Comparison of ENCODE assay signal across 10 mouse cellular contexts in the genomic region with DNA sequence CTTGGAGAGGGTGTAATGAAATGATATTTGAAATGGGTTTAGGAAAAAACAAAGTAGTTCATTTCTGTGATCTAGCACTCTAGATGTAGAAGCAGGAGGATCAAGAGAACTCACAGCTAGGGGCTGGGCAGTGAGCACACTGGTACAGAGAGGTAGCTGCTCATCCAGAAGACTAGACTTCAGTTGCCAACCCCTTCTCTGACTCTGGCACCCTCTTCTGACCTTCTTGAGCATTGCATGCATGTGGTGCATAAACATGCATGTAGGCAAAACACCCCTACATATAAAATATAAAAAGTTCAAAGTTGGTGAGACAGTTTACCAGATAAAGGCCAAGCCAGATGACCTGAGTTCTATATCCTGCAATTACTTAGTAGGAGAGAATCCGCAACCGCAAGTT. TPM values are rescaled to one million over a fixed set of nuclear protein-coding genes. Genes with fewer than 3 reads are reported as not detected.
A peak's percentile ranks its signal among the peaks of the same experiment; 100 is the strongest.
DNase-seq lines count a peak whose midpoint lies in the region; ATAC-seq and TF ChIP-seq lines count a peak whose summit lies in the region.
"Had no signal": no experiment of that assay in that cellular context is flagged by ENCODE, and none has a peak within 500 bp of the region (broad histone marks: within the 10 kb centered on the region; RNA-seq: fewer than 3 reads in every experiment).

No protein-coding gene starts in this region.

- no peaks in the 10 kb centered on the region for H3K9me3 ChIP-seq in hindbrain, postnatal 0 days (ENCODE audit: low read length)
- no peaks in the 10 kb centered on the region for H3K9me3 ChIP-seq in hindbrain, embryonic 13.5 days
- no peaks in the 10 kb centered on the region for H3K9me3 ChIP-seq in heart, embryonic 10.5 days

- TF ChIP-seq CTCF in hindbrain, postnatal 0 days (IDR thresholded peaks at IDR 0.05; ENCODE audit: low read depth), result peak; percentile 53

- H3K9ac ChIP-seq in hindbrain, postnatal 0 days (replicated peaks; ENCODE audit: low read length), result no peak overlapping the region
- H3K9ac ChIP-seq in hindbrain, embryonic 13.5 days, result no peak overlapping the region
- H3K9ac ChIP-seq: hindbrain, embryonic 14.5 days had no signal

- peak; percentile 5 for DNase-seq in hindbrain, postnatal 0 days (ENCODE audit: low spot score)
- DNase-seq in B cell, adult 2 months, result peak; percentile 20 to 40
- DNase-seq in right cerebral cortex, postnatal 4 days, result no peak
- no peak for DNase-seq in heart, embryonic 10.5 days (ENCODE audit: low spot score)
- no peak for DNase-seq in kidney, adult 11 months

- ATAC-seq in hindbrain, postnatal 0 days, result no peak
- no peak for ATAC-seq in hindbrain, embryonic 13.5 days (ENCODE audit: low FRiP score)
- peak; percentile 52 for ATAC-seq in activated CD4-positive, CD25-positive, alpha-beta regulatory T cell, adult 4 months
- ATAC-seq in megakaryocyte progenitor cell, adult 5-6 weeks (replicated peaks; ENCODE audit: poor library complexity), result peak; percentile 97

- no peaks in the 10 kb centered on the region for H3K27me3 ChIP-seq in hindbrain, postnatal 0 days (ENCODE audit: insufficient read depth, low read length)
- no peaks in the 10 kb centered on the region for H3K27me3 ChIP-seq in hindbrain, embryonic 13.5 days
- H3K27me3 ChIP-seq in heart, embryonic 10.5 days (ENCODE audit: insufficient read depth, poor library complexity, severe bottlenecking), result no peaks in the 10 kb centered on the region

- H3K27ac ChIP-seq in hindbrain, postnatal 0 days, result no peak overlapping the region
- H3K27ac ChIP-seq in hindbrain, embryonic 13.5 days, result no peak overlapping the region
- H3K27ac ChIP-seq in heart, embryonic 10.5 days, result no peak overlapping the region
- H3K27ac ChIP-seq: hindbrain, embryonic 14.5 days had no signal

- H3K36me3 ChIP-seq in hindbrain, postnatal 0 days (ENCODE audit: insufficient read depth, low read length), result no peaks in the 10 kb centered on the region
- no peaks in the 10 kb centered on the region for H3K36me3 ChIP-seq in hindbrain, embryonic 13.5 days
- H3K36me3 ChIP-seq in heart, embryonic 10.5 days, result peaks cover 12% of the 10 kb centered on the region; the same call in 1 of the 2 replicates

- WGBS in hindbrain, postnatal 0 days, result 96% methylated on average over 2 of the region's 2 CpGs
- 99% methylated on average over 2 of the region's 2 CpGs for WGBS in hindbrain, embryonic 13.5 days
- 96% methylated on average over 2 of the region's 2 CpGs for WGBS in heart, embryonic 10.5 days

- no peaks in the 10 kb centered on the region for H3K4me1 ChIP-seq in hindbrain, postnatal 0 days (ENCODE audit: insufficient read depth, low read length)
- no peaks in the 10 kb centered on the region for H3K4me1 ChIP-seq in hindbrain, embryonic 13.5 days (replicated peaks)
- H3K4me1 ChIP-seq in heart, embryonic 10.5 days, result no peaks in the 10 kb centered on the region

- H3K4me2 ChIP-seq in hindbrain, postnatal 0 days (ENCODE audit: low read depth, low read length), result no peak overlapping the region
- H3K4me2 ChIP-seq in hindbrain, embryonic 13.5 days, result no peak overlapping the region
- H3K4me2 ChIP-seq: hindbrain, embryonic 14.5 days had no signal

- no peak overlapping the region for H3K4me3 ChIP-seq in hindbrain, postnatal 0 days (ENCODE audit: low read length)
- H3K4me3 ChIP-seq in hindbrain, embryonic 13.5 days, result no peak overlapping the region
- no peak overlapping the region for H3K4me3 ChIP-seq in heart, embryonic 10.5 days
- H3K4me3 ChIP-seq: myocyte had no signal

RNA-seq across cellular contexts. Expression of a gene that starts 33.7 kb away (rescaled TPM):
- total RNA-seq in hindbrain, postnatal 0 days (2014; rRNA removed), result 39.0 and 40.4 TPM in 2 replicates
- 10.3 and 10.4 TPM in 2 replicates for polyA plus RNA-seq in hindbrain, postnatal 0 days (2015; fragmentation: Nextera tagmentation; extraction: Ambion mirVana)
- 8.2 and 8.6 TPM in 2 replicates for polyA plus RNA-seq in hindbrain, embryonic 13.5 days (2015; fragmentation: Nextera tagmentation; extraction: Ambion mirVana)
- 10 to 100 TPM in 1 of 2 experiments, 1 to 10 TPM in 1; 7.4 to 15.1 TPM for polyA plus RNA-seq in activated CD4-positive, CD25-positive, alpha-beta regulatory T cell, adult 4 months (2017; shearing (Covaris generic))
- total RNA-seq in megakaryocyte progenitor cell, adult 5-6 weeks (2015), result 15.8 and 17.3 TPM in 2 replicates
- 8.5 and 11.4 TPM in 2 replicates for total RNA-seq in megakaryocyte progenitor cell, adult 5-6 weeks (2017)
- polyA plus RNA-seq in heart, embryonic 10.5 days (2016; fragmentation: Nextera tagmentation; extraction: Ambion mirVana), result 12.2 and 13.3 TPM in 2 replicates

Comparison
In these comparisons a context has a peak if more than half of its experiments do, and no peak if none do; other contexts are left out.
1. ATAC-seq: peak in activated CD4-positive, CD25-positive, alpha-beta regulatory T cell, adult 4 months (single experiment) and megakaryocyte progenitor cell, adult 5-6 weeks (single experiment); none in hindbrain, postnatal 0 days (single experiment) and hindbrain, embryonic 13.5 days (single experiment).
2. DNase-seq: peak in hindbrain, postnatal 0 days (single experiment) and B cell, adult 2 months (2 of 2); none in right cerebral cortex, postnatal 4 days (single experiment), heart, embryonic 10.5 days (single experiment) and kidney, adult 11 months (single experiment).